Mouse (Mus musculus): ENCODE data around the gene Fbll1. TPM values are rescaled to one million over a fixed set of nuclear protein-coding genes. Genes with fewer than 3 reads are reported as not detected.

Fbll1 gene
- not detected in 2 replicates for polyA plus RNA-seq (2012; rRNA removed; ENCODE audit: low replicate concordance)

DNA sequence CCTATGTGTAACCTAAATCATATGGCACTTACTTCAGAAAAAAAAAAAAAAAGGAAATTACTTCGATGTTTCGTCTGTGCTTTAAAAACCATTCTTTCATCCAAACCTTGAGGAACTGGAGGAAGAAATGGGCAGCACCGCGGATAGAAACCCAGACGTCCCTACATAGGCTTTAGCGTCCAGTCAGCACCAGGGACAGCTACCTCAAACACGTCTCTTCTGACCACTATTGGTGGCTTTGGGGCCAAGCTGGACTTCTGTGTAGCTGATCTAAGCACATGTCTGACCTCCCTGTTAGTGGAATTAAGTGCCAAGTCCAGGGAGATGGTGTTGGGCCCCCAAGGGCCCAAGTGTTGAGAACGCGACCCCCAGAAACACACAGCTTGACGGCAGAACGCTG lies at the start of gene Fbll1:
Fbll1 (minus strand) TSS at position 11 of the 400 bp plus-strand sequence.

DNA sequence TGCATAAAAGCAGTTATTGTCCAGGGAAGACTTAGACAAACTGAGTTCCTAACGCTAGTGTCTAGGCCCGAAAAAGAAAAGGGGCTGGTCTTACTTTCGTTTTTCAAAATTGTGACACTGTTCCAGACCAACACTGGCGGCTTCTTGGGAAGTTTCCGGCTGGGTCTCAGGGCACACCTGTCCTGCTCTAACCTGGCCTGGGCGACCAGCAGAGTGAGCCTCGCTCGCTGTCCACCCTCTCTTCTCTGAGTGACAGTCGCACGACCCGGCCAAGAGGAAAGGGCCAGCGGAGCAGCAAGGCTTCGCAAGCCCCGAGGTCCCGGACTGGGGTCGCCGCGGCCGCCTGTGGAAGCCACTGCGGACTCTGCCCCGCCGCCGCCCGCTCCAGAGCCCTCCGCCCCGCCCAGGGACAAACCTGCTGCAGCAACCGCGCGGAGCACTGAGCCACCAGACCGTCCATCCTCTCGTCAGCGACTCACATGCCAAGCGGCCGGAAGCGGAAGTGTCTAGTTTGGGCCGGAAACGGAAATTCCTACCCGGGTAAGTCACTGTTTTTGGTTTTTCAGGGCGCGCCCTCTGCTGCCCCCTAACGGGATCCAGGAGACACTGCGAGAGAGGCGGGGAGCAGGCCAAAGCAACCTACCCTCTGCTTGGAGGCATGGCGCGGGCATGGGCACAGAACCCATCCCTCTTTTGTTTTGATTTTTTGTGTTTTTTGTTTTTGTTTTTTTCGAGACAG lies 35.5 kb upstream of the Fbll1 start, which contains the start of gene Rars:
Rars (minus strand) TSS at position 485 of the 739 bp plus-strand sequence.

DNA sequence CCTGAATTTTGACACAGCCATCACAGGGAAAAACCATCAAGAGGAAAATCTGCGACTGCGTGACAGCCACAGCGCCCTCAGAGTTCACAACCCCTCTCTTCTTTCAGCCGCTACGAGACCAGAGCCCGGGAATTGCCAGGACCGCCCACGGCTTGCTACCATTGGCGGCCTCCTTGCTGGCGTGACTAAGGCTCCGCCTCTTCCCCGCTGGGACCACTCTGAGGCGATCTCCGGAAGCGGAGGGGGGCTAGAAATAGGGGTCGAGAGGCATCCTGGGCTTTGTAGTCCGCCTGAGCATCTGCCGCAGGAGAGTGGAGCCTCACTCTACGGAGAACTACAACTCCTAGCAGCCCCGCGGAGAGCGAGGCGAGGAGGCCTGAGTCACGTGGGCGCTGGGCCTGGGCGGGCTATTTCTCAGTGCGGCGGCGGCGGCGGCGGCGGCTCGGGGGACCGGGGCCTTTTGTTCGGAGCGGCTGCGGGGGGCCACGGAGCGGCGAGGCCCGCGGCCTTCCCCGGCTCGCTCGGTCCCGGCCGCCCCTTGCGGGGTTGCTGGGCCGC lies 29.4 kb downstream of the Fbll1 start, which contains the start of gene Pank3:
Pank3 (plus strand) TSS at position 297 of the 558 bp plus-strand sequence.

Other genes starting within 250 kb of the Fbll1 start
- gene Pank3, start 29.4 kb downstream of the Fbll1 start, polyA plus RNA-seq (2012; rRNA removed; ENCODE audit: low replicate concordance): 13.0 and 31.8 TPM in 2 replicates
- 6.6 and 16.7 TPM in 2 replicates for gene Rars, start 35.6 kb upstream of the Fbll1 start, polyA plus RNA-seq (2012; rRNA removed; ENCODE audit: low replicate concordance)
- gene Wwc1, start 181.6 kb upstream of the Fbll1 start, polyA plus RNA-seq (2012; rRNA removed; ENCODE audit: low replicate concordance): 5.7 and 8.4 TPM in 2 replicates